Mouse (Mus musculus) myocyte (in vitro differentiated cells): ENCODE results near the gene Zmynd12. TPM values are rescaled to one million over a fixed set of nuclear protein-coding genes. Genes with fewer than 3 reads are reported as not detected.

Experiments
- H3K27me3 ChIP-seq: one replicate; pipeline ENCODE4 v1.6.1; 2011; ENCODE audit not compliant: control insufficient read depth, insufficient read depth, insufficient read length
- H3K36me3 ChIP-seq: one replicate; pipeline ENCODE4 v1.6.1; 2011; ENCODE audit not compliant: control insufficient read depth, insufficient read depth
- H3K4me2 ChIP-seq: one replicate; pipeline ENCODE4 v1.6.1; 2011; ENCODE audit warnings: low read depth, control low read depth
- H3K4me3 ChIP-seq: one replicate; pipeline ENCODE4 v1.5.1; 2011; ENCODE audit warnings: mild to moderate bottlenecking, control low read depth, moderate library complexity
- H3K79me2 ChIP-seq: one replicate; pipeline ENCODE4 v1.6.1; 2011; ENCODE audit not compliant: control insufficient read depth, insufficient read depth
- H3ac ChIP-seq: one replicate; pipeline ENCODE4 v1.6.1; 2011; ENCODE audit not compliant: control insufficient read depth, insufficient read length
- CEBPB ChIP-seq: IDR thresholded peaks from 2 replicates; pipeline ENCODE4 v1.6.1; 2011; ENCODE audit warnings: mild to moderate bottlenecking, moderate library complexity; ENCODE audit not compliant: poor library complexity, insufficient read depth, severe bottlenecking
- E2F4 ChIP-seq: IDR thresholded peaks from one replicate; pipeline ENCODE4 v1.6.1; 2011; ENCODE audit warnings: mild to moderate bottlenecking, control low read depth, moderate library complexity; ENCODE audit not compliant: insufficient read depth
- MAX ChIP-seq: IDR thresholded peaks from one replicate; pipeline ENCODE4 v1.6.1; 2011; ENCODE audit warnings: low read depth, mild to moderate bottlenecking, control low read depth
- MYOD1 ChIP-seq, 3 experiments: IDR thresholded peaks; one replicate each; pipeline ENCODE4 v1.6.1; 2011; ENCODE audit warnings: control low read depth in 2 of 3, low read depth in 2 of 3, mild to moderate bottlenecking in 2 of 3, moderate library complexity in 1 of 3; ENCODE audit not compliant: insufficient read length in 2 of 3, control insufficient read depth in 1 of 3
- MYOG ChIP-seq, 3 experiments: IDR thresholded peaks; one replicate each; pipeline ENCODE4 v1.6.1; 2011; ENCODE audit warnings: control low read depth in 2 of 3, low read depth in 2 of 3, mild to moderate bottlenecking in 2 of 3; ENCODE audit not compliant: insufficient read length in 2 of 3, control insufficient read depth in 1 of 3, insufficient read depth in 1 of 3
- POLR2A ChIP-seq: IDR thresholded peaks from one replicate; pipeline ENCODE4 v1.6.1; 2011; ENCODE audit warnings: low read depth, mild to moderate bottlenecking, control low read depth, moderate library complexity; ENCODE audit not compliant: insufficient read length
- POLR2AphosphoS2 ChIP-seq: IDR thresholded peaks from one replicate; pipeline ENCODE4 v1.6.1; 2011; ENCODE audit warnings: low read depth, control low read depth; ENCODE audit not compliant: insufficient read length
- REST ChIP-seq: IDR thresholded peaks from one replicate; pipeline ENCODE4 v1.6.1; 2011; ENCODE audit warnings: mild to moderate bottlenecking, control low read depth, moderate library complexity; ENCODE audit not compliant: insufficient read depth, insufficient read length
- SRF ChIP-seq: IDR thresholded peaks from one replicate; pipeline ENCODE4 v1.6.1; 2011; ENCODE audit warnings: low read depth; ENCODE audit not compliant: control insufficient read depth, insufficient read length
- TCF12 ChIP-seq: IDR thresholded peaks from one replicate; pipeline ENCODE4 v1.6.1; 2011; ENCODE audit warnings: mild to moderate bottlenecking, control low read depth; ENCODE audit not compliant: poor library complexity, insufficient read depth, severe bottlenecking
- TCF3 ChIP-seq: IDR thresholded peaks from one replicate; pipeline ENCODE4 v1.6.1; 2011; ENCODE audit warnings: low read depth, control low read depth; ENCODE audit not compliant: insufficient read length
- USF1 ChIP-seq: IDR thresholded peaks from one replicate; pipeline ENCODE4 v1.6.1; 2011; ENCODE audit warnings: low read depth, mild to moderate bottlenecking, control low read depth, moderate library complexity
- polyA plus RNA-seq: library from polyadenylated mRNA; unstranded; fragments of >200 nt; fragmentation: generic; extraction: Trizol; gene quantifications from one replicate; pipeline ENCODE4 v1.2.1, GENCODE M21; 2012; ENCODE audit warnings: missing spikeins

Zmynd12 gene
- polyA plus RNA-seq, 1 experiment: 0.05 TPM

GRCm38 (mm10) chr4:119453533-119453932 is 30.9 kb downstream of the Zmynd12 start:
- TF ChIP-seq E2F4 (no peak), POLR2A (no peak), USF1 (no peak), MYOD1 (IDR thresholded peaks at IDR 0.05; ENCODE audit: control insufficient read depth in 1 of 3, insufficient read length in 2 of 3, low read depth in 2 of 3) (no peak)
- H3K79me2 ChIP-seq: no peaks in the 10 kb centered on the region
- H3ac ChIP-seq: no peak overlapping the region
- H3K4me3 ChIP-seq: no peak overlapping the region
- H3K36me3 ChIP-seq: no peaks in the 10 kb centered on the region
- H3K27me3 ChIP-seq: peaks cover 7% of the 10 kb centered on the region
- H3K4me2 ChIP-seq: no peak overlapping the region

- TF ChIP-seq POLR2A (no peak), TCF3 (no peak), REST (no peak), MYOG (IDR thresholded peaks at IDR 0.05; ENCODE audit: control insufficient read depth in 1 of 3, insufficient read depth in 1 of 3, insufficient read length in 2 of 3, low read depth in 2 of 3) (no peak)
- H3K4me2 ChIP-seq: no peak overlapping the region
- peaks cover 14% of the 10 kb centered on the region for H3K27me3 ChIP-seq
Observed at GRCm38 (mm10) chr4:119460296-119460695, 37.7 kb downstream of the Zmynd12 start.

GRCm38 (mm10) chr4:119460728-119461141 is 38.1 kb downstream of the Zmynd12 start:
- Histone ChIP-seq H3K27me3 (peaks cover 19% of the 10 kb centered on the region), H3ac (no peak overlapping the region), H3K4me2 (no peak overlapping the region), H3K79me2 (no peaks in the 10 kb centered on the region), H3K4me3 (no peak overlapping the region), H3K36me3 (no peaks in the 10 kb centered on the region)
- no peak for TF ChIP-seq TCF3
- TF ChIP-seq CEBPB: no peak
- TF ChIP-seq TCF12: no peak
- TF ChIP-seq SRF: no peak

More at GRCm38 (mm10) chr4:119460296-119460695, 37.7 kb downstream of the Zmynd12 start:
- no peak overlapping the region for H3ac ChIP-seq
- no peak overlapping the region for H3K4me3 ChIP-seq
- no peaks in the 10 kb centered on the region for H3K79me2 ChIP-seq
- no peaks in the 10 kb centered on the region for H3K36me3 ChIP-seq

- peaks cover 29% of the 10 kb centered on the region for H3K27me3 ChIP-seq
- no peak overlapping the region for H3ac ChIP-seq
- no peak for TF ChIP-seq SRF
- no peak for TF ChIP-seq TCF12
- no peak for TF ChIP-seq TCF3
- no peak for TF ChIP-seq POLR2A
- TF ChIP-seq USF1: no peak
- TF ChIP-seq CEBPB: no peak
- TF ChIP-seq MAX: no peak
- no peak for TF ChIP-seq POLR2AphosphoS2
- no peak for TF ChIP-seq MYOD1 (IDR thresholded peaks at IDR 0.05; ENCODE audit: control insufficient read depth in 1 of 3, insufficient read length in 2 of 3, low read depth in 2 of 3)
- no peak for TF ChIP-seq MYOG (IDR thresholded peaks at IDR 0.05; ENCODE audit: control insufficient read depth in 1 of 3, insufficient read depth in 1 of 3, insufficient read length in 2 of 3, low read depth in 2 of 3)
- TF ChIP-seq E2F4: no peak
- no peak for TF ChIP-seq REST
- H3K4me3 ChIP-seq: no peak overlapping the region
- H3K36me3 ChIP-seq: no peaks in the 10 kb centered on the region
- H3K4me2 ChIP-seq: peak overlapping the region; percentile 13
- no peaks in the 10 kb centered on the region for H3K79me2 ChIP-seq
Observed at GRCm38 (mm10) chr4:119462457-119462856, 39.8 kb downstream of the Zmynd12 start.

GRCm38 (mm10) chr4:119462858-119463755 is 40.5 kb downstream of the Zmynd12 start:
- H3ac ChIP-seq: no peak overlapping the region
- H3K4me3 ChIP-seq: no peak overlapping the region

More at GRCm38 (mm10) chr4:119462858-119463755, 40.5 kb downstream of the Zmynd12 start:
- H3K4me2 ChIP-seq: peak overlapping the region; percentile 34
- TF ChIP-seq TCF3: no peak
- no peak for TF ChIP-seq E2F4
- TF ChIP-seq CEBPB: no peak
- no peak for TF ChIP-seq SRF
- no peak for TF ChIP-seq POLR2A
- TF ChIP-seq MAX: no peak
- no peak for TF ChIP-seq TCF12
- TF ChIP-seq USF1: no peak
- TF ChIP-seq MYOD1 (IDR thresholded peaks at IDR 0.05; ENCODE audit: control insufficient read depth in 1 of 3, insufficient read length in 2 of 3, low read depth in 2 of 3): no peak
- TF ChIP-seq REST: no peak
- no peaks in the 10 kb centered on the region for H3K79me2 ChIP-seq
- H3K27me3 ChIP-seq: peaks cover 34% of the 10 kb centered on the region
- H3K36me3 ChIP-seq: no peaks in the 10 kb centered on the region
